Mouse (Mus musculus) layer of hippocampus, adult 9-11 months (tissue): Measurements from ENCODE around the gene Vmn1r45.
"Not testable (repeated sequence)": the region's sequence is repeated elsewhere in the genome, so short reads cannot be mapped to it uniquely, and the experiment has no call there.

Experiments used
- DNase-seq: peaks from one replicate; pipeline ENCODE4 v3.0.0; 2022

Gene Vmn1r45

DNA sequence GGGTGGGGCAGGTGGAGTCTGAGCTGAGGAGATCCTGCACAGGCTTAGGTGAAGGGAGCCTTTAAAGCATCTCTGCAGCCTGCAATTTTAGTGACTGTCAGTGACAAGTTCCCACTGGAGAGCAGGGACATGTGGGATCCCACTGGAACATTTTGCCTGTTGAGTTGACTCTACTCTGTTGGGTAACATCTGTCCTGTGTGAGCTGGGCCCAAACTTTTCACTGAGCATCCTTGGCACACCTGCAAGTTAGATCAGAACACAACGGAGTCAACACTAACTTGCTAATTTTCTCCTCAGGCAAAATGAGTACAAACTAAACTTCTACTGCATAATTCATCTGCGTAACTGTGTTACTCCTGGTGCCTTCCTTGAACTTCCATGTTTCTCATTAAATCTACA is at the start of gene Vmn1r45:
Vmn1r45 (minus strand) TSS at position 101 of the 400 bp plus-strand sequence.
- DNase-seq = not testable (repeated sequence)

DNA sequence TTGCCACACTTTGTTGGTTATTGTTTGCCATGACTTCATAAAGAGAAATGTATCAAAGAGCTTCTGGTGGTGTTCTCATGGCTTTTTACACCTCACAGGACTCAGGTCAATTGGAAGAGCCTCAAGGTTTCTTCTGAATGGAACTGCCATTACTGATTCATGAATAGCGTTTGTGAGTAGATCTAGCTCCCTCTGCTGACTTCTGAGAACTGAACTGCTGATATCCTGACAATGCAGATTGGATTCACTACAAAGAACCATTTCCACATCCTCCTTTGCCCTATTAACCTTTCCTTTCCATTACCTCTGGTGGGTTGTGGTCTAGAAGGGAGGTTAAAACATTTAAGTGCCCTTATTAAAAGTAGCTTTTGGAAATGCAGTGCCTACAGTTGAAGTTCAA is 45.6 kb upstream of the Vmn1r45 start:
- DNase-seq = no peak

DNA sequence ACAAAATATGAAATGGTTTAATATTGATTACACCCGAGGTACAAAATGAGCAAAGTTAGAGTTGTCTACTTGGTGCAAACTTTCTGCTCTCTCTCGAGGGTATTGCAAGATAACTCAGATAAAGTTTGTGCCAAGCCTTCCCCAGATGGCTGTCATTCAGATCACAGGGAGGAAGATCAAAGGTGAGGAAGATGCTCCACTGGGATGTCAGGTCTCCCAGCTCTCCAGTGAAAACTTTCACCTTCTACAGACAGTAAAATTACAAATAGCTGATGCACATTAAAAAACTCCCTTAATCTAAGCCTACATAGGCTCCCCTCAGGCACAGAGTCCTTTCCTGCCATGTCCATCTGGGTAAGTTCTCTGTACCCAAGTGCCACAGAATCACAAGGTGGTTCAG is 28.6 kb upstream of the Vmn1r45 start, which contains the start of gene Vmn1r46:
Vmn1r46 (plus strand) TSS at position 301 of the 400 bp plus-strand sequence.
- DNase-seq = no peak

DNA sequence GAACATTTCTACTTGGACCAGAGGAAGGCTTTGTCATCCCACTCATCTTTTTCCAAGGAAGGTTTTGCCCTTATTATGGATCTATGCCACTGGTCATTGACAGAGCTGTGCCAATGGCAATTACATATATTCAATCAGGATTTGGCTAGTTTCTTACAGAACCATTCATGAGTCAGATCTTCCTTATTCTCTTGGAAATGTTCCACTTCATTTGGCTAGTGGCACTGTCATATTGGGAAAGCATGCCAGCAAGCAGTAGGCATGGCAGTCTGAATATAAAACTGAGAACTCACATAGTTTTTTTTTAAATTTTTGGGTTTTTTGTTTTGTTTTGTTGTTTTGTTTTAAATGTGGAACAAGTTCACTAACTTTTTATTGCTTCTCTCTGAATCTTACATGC is 25.9 kb upstream of the Vmn1r45 start:
- no peak for DNase-seq

DNA sequence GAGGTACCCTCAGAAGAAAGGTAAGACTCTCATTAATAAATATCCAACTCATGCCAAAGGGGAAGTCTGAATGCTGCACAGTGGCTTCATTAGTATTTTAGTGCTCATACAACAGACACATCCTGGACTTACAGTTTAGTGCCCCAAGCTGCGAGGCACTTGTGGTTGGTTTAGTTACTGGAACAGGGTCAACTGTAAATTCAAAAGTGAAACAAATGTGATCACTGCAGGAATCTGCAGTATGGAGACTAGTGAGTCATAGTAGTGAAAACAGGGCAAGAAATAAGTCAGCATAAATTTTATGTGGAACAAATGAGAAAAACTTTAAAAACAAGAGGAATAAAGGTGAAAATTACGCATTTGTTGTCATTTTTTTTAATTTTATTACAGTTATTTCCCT is 13.2 kb upstream of the Vmn1r45 start:
- DNase-seq = no peak

DNA sequence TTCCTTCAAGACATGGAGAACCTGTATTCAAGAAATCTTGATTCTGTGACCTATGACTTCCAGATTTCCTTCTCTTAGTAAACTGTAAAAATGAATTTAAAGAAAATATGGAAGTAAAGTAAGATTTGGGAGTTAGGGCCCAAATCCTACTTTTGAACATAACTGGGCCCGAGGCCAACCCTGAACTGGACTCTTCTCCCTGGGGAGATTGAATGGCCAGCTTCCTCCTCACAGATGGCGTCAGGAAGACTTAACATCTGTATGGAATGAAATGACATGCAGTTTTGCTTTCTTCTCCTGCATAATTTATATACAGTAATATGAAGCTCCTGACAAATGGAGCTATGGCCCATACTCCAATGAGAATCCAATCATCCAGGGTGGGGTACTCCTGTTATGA is 528 bp upstream of the Vmn1r45 start:
- DNase-seq = no peak

DNA sequence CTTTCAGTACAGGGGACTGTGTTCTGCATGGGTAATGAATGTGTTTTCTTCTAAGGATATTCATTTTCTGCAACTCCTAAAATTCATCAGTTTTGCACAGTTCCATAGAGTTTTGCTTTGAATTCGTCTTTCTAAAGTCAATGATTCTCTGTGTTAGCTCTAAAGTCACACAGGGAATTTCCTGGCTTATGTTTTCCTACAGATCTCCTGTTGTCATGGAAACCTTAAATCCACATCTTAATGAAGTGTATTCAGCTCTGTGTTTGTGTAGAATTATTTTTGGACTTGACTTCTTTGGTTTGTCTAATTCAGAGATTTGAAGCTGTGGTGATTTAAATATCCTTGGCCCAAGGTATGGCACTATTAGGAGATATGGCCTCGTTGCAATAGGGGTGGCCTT is 56.6 kb downstream of the Vmn1r45 start:
- no peak for DNase-seq

DNA sequence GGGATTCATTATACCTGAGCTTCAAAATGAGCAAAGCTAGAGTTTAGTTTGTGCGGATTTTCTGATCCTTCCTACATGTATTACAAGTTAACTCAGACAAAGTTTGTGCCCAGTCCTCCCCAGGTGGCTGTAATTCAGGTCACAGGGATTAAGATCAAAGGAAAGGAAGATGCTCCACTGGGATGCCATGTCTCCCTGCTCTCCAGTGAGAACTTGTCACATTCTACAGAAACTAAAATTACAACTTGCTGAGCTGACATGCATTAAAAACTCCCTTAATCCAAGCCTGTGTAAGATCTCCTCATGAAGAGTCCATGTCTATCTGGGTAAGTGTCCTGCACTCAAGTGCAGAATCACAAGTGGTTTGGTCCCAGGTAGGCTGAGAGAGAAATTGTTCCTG is 57.0 kb downstream of the Vmn1r45 start, which contains the start of gene Vmn1r44:
Vmn1r44 (plus strand) TSS at position 301 of the 400 bp plus-strand sequence.
- no peak for DNase-seq
